Mouse (Mus musculus): ENCODE measurements around the gene Krtap26-1. TPM values are rescaled to one million over a fixed set of nuclear protein-coding genes. Genes with fewer than 3 reads are reported as not detected.

The Krtap26-1 gene
- not detected in 2 replicates for polyA plus RNA-seq (2012; rRNA removed)

DNA sequence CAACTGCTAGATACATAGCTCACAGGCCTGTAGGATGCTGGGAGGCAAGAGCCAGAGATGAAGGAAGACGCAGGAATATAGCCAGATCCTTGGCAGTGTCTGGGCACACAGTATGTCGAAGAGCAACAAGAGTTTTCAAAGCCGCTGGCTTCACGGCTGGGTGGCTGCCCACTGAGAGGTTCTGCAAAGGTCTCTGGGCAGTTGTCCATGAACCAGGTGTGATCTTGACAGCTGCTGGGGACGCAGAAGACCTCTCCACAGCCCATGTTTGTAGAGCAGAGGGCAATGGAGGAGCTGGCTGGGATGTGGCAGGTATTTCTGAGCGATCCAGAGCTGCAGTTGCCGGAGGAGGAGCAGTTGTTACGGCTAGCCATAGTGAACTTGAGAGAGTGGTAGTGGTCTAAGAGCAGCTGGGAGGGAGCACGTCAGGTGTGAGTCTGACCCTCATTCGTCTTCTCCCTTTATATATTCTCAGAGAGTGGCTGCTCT is at the start of gene Krtap26-1:
TSS of gene Krtap26-1 (minus strand) at position 439 of the 489 bp plus-strand sequence.
- 89% methylated on average over 10 of the region's 10 CpGs for WGBS
- TF ChIP-seq CTCF (IDR thresholded peaks at IDR 0.05; ENCODE audit: extremely low read depth, insufficient read depth, insufficient read length, insufficient replicate concordance), result no peak
- no peak for TF ChIP-seq POLR2A (IDR thresholded peaks at IDR 0.05; ENCODE audit: low read depth, low read length)
- H3K4me1 ChIP-seq (ENCODE audit: control insufficient read depth, insufficient read depth, insufficient read length), result no peaks in the 10 kb centered on the region
- H3K4me3 ChIP-seq (ENCODE audit: extremely low read depth, insufficient read depth, insufficient read length), result no peak within 1 kb of the TSS
- DNase-seq (ENCODE audit: low read depth in 1 of 2, low spot score in 2 of 2), result no peak
- H3K27ac ChIP-seq (ENCODE audit: insufficient read depth, low read length), result no peak within 1 kb of the TSS
- no peaks in the 10 kb centered on the region for H3K27me3 ChIP-seq (ENCODE audit: control insufficient read depth, insufficient read depth, low read length)
- H3K36me3 ChIP-seq (ENCODE audit: control insufficient read depth, insufficient read depth, low read length), result no peaks in the 10 kb centered on the region

DNA sequence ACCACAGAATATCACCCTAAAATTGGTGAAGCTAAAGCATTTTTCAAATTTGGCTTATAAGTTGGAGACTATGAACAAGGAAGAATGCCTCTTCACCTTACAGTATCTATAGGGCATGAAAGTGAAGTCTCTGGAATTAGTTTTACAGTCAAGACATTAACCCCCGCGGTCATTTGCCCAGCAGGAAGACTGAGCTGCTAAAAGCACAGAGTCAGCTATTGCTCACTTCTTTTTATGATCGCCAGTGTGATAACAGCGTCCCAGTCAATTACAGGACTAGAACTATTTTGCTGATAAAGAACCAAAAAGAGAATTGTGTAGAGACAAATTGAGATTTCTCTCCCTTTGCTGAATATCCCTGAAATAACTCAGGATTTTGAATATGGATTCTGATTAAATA is 48.7 kb upstream of the Krtap26-1 start:
- Histone ChIP-seq H3K4me1 (ENCODE audit: control insufficient read depth, insufficient read depth, insufficient read length) (no peaks in the 10 kb centered on the region; the same call in 1 of the 2 replicates), H3K27me3 (ENCODE audit: control insufficient read depth, insufficient read depth, low read length) (no peaks in the 10 kb centered on the region), H3K4me3 (ENCODE audit: extremely low read depth, insufficient read depth, insufficient read length) (no peak overlapping the region), H3K36me3 (ENCODE audit: control insufficient read depth, insufficient read depth, low read length) (no peaks in the 10 kb centered on the region), H3K27ac (ENCODE audit: insufficient read depth, low read length) (no peak overlapping the region)
- DNase-seq (ENCODE audit: low read depth in 1 of 2, low spot score in 2 of 2), result no peak
- no peak for TF ChIP-seq POLR2A (IDR thresholded peaks at IDR 0.05; ENCODE audit: low read depth, low read length)
- no peak for TF ChIP-seq CTCF (IDR thresholded peaks at IDR 0.05; ENCODE audit: extremely low read depth, insufficient read depth, insufficient read length, insufficient replicate concordance)
- 78% methylated on average over 4 of the region's 4 CpGs for WGBS

DNA sequence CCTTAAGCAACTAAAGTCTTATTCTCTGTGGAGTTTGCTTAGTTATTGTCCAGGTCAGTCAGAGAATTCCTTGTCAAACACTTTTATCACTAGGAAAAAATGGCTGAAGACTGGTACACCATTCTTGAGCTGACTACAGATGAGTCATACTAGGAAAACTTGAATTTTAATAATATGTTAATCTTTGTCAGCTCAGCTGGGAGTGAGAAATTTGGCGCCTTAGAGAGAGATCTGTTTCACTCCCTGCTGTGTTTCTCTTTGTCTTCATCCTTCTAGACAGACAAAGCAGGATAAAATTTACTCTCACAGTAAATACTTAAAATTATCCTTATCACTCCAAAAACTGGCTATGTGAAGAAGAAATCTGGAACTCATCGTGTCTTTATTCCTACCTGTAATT is 33.7 kb upstream of the Krtap26-1 start:
- Histone ChIP-seq H3K4me1 (ENCODE audit: control insufficient read depth, insufficient read depth, insufficient read length) (no peaks in the 10 kb centered on the region), H3K27me3 (ENCODE audit: control insufficient read depth, insufficient read depth, low read length) (no peaks in the 10 kb centered on the region), H3K36me3 (ENCODE audit: control insufficient read depth, insufficient read depth, low read length) (no peaks in the 10 kb centered on the region), H3K27ac (ENCODE audit: insufficient read depth, low read length) (no peak overlapping the region), H3K4me3 (ENCODE audit: extremely low read depth, insufficient read depth, insufficient read length) (no peak overlapping the region)
- 73% methylated on average over 2 of the region's 2 CpGs for WGBS
- DNase-seq (ENCODE audit: low read depth in 1 of 2, low spot score in 2 of 2), result no peak
- TF ChIP-seq CTCF (IDR thresholded peaks at IDR 0.05; ENCODE audit: extremely low read depth, insufficient read depth, insufficient read length, insufficient replicate concordance), result no peak

DNA sequence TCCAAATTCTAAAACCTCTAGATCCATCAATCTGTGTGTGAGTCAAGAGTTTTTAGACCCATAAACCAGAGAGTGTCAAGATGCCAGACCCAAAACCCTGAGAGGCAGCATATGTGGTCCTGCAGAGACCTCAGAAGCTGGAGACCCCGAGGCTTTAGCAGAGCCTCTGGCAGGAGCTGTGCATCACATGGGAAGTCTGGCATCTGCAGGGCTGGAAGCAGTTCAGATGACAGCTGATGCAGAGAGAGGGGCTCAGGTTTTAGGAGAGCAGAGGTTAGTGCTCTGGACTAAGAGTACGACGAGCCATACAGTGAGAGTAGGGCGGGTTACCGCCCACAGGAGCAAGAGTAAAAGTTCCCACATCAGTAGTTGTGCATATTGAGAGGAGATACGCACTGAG is 31.5 kb upstream of the Krtap26-1 start:
- Histone ChIP-seq H3K4me1 (ENCODE audit: control insufficient read depth, insufficient read depth, insufficient read length) (no peaks in the 10 kb centered on the region), H3K4me3 (ENCODE audit: extremely low read depth, insufficient read depth, insufficient read length) (no peak overlapping the region), H3K27me3 (ENCODE audit: control insufficient read depth, insufficient read depth, low read length) (no peaks in the 10 kb centered on the region), H3K36me3 (ENCODE audit: control insufficient read depth, insufficient read depth, low read length) (no peaks in the 10 kb centered on the region), H3K27ac (ENCODE audit: insufficient read depth, low read length) (no peak overlapping the region)
- TF ChIP-seq POLR2A (IDR thresholded peaks at IDR 0.05; ENCODE audit: low read depth, low read length), result no peak
- TF ChIP-seq CTCF (IDR thresholded peaks at IDR 0.05; ENCODE audit: extremely low read depth, insufficient read depth, insufficient read length, insufficient replicate concordance), result no peak
- DNase-seq (ENCODE audit: low read depth in 1 of 2, low spot score in 2 of 2), result no peak
- WGBS, result 83% methylated on average over 6 of the region's 6 CpGs

DNA sequence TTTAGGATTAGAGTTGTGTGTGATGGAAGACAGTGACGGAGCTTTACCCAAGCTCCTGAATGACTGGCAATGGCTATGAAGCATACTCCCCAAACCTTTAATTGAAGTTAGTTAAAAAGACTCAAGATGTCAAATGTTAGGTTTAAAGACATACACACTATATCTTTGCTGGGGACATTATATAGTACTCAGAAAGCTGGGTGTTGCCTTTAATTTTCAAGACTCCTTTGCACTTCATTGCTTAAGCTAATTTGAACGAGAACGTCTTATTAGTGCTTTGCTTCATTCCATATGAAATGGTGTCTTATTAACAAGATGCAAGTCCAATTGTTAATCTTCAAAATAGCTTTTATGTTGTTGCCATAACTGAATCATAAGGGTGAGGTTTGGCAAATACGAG is 24.0 kb upstream of the Krtap26-1 start, which contains the start of gene Krtap27-1:
TSS of gene Krtap27-1 (minus strand) at position 101 of the 400 bp plus-strand sequence.
- H3K4me3 ChIP-seq (ENCODE audit: extremely low read depth, insufficient read depth, insufficient read length), result no peak within 1 kb of the TSS
- 91% methylated on average over 4 of the region's 4 CpGs for WGBS
- no peaks in the 10 kb centered on the region for H3K36me3 ChIP-seq (ENCODE audit: control insufficient read depth, insufficient read depth, low read length)
- no peak within 1 kb of the TSS for H3K27ac ChIP-seq (ENCODE audit: insufficient read depth, low read length)
- H3K27me3 ChIP-seq (ENCODE audit: control insufficient read depth, insufficient read depth, low read length), result no peaks in the 10 kb centered on the region
- TF ChIP-seq POLR2A (IDR thresholded peaks at IDR 0.05; ENCODE audit: low read depth, low read length) (no peak), CTCF (IDR thresholded peaks at IDR 0.05; ENCODE audit: extremely low read depth, insufficient read depth, insufficient read length, insufficient replicate concordance) (no peak)
- DNase-seq (ENCODE audit: low read depth in 1 of 2, low spot score in 2 of 2), result no peak
- no peaks in the 10 kb centered on the region for H3K4me1 ChIP-seq (ENCODE audit: control insufficient read depth, insufficient read depth, insufficient read length)

GRCm38 (mm10) chr16:88657426-88657825 is 9.8 kb upstream of the Krtap26-1 start:
- H3K36me3 ChIP-seq (ENCODE audit: control insufficient read depth, insufficient read depth, low read length), result no peaks in the 10 kb centered on the region
- 37% methylated on average over 1 of the region's 1 CpGs for WGBS
- no peaks in the 10 kb centered on the region for H3K4me1 ChIP-seq (ENCODE audit: control insufficient read depth, insufficient read depth, insufficient read length)
- H3K27me3 ChIP-seq (ENCODE audit: control insufficient read depth, insufficient read depth, low read length), result no peaks in the 10 kb centered on the region
- no peak for DNase-seq (ENCODE audit: low read depth in 1 of 2, low spot score in 2 of 2)
- TF ChIP-seq POLR2A (IDR thresholded peaks at IDR 0.05; ENCODE audit: low read depth, low read length) (no peak), CTCF (IDR thresholded peaks at IDR 0.05; ENCODE audit: extremely low read depth, insufficient read depth, insufficient read length, insufficient replicate concordance) (no peak)
- H3K27ac ChIP-seq (ENCODE audit: insufficient read depth, low read length), result no peak overlapping the region
- no peak overlapping the region for H3K4me3 ChIP-seq (ENCODE audit: extremely low read depth, insufficient read depth, insufficient read length)

DNA sequence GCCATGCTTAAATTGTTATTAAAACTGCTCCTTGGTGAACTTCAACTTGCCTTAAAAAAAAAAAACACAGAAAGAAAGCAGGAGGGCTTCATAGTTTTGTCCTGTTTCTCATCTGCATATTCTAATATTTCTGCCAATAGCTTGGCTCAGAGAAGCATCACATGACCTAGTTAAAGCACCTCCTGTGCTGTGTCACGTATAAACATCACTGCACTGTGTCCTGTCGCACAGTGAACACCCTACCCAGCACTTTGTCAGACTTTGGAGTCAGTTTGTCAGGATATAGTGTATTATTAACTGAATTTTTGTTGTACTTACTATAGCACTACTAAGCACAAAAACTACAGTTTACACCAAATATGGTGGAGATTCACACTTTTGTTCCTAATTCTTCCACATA is 4.4 kb upstream of the Krtap26-1 start:
- Histone ChIP-seq H3K27me3 (ENCODE audit: control insufficient read depth, insufficient read depth, low read length) (no peaks in the 10 kb centered on the region), H3K4me3 (ENCODE audit: extremely low read depth, insufficient read depth, insufficient read length) (no peak overlapping the region), H3K27ac (ENCODE audit: insufficient read depth, low read length) (no peak overlapping the region), H3K36me3 (ENCODE audit: control insufficient read depth, insufficient read depth, low read length) (no peaks in the 10 kb centered on the region), H3K4me1 (ENCODE audit: control insufficient read depth, insufficient read depth, insufficient read length) (no peaks in the 10 kb centered on the region)
- TF ChIP-seq POLR2A (IDR thresholded peaks at IDR 0.05; ENCODE audit: low read depth, low read length) (no peak), CTCF (IDR thresholded peaks at IDR 0.05; ENCODE audit: extremely low read depth, insufficient read depth, insufficient read length, insufficient replicate concordance) (no peak)
- DNase-seq (ENCODE audit: low read depth in 1 of 2, low spot score in 2 of 2), result no peak
- WGBS, result 52% methylated on average over 2 of the region's 2 CpGs

All from spleen, adult 2 months (tissue).